Mouse (Mus musculus) hindbrain, postnatal 0 days (tissue): ENCODE data around the gene Kcnmb1. TPM values are rescaled to one million over a fixed set of nuclear protein-coding genes. Genes with fewer than 3 reads are reported as not detected.

ENCODE experiments used
- ATAC-seq: fragments of 200-750 bp; cut with Nextera tagmentation; 2 replicates; pipeline ENCODE4 v1.8.0; 2017; ENCODE audit warnings: mild to moderate bottlenecking, moderate TSS enrichment, moderate library complexity
- DNase-seq: peaks from one replicate; pipeline ENCODE4 v3.0.0-alpha.2; 2015; ENCODE audit warnings: low spot score
- H3K27ac ChIP-seq: fragments of 300-500 bp; sonication (generic); 2 replicates; pipeline ENCODE4 v1.5.1; 2014; ENCODE audit warnings: mild to moderate bottlenecking
- H3K27me3 ChIP-seq: fragments of 300-500 bp; sonication (generic); 2 replicates; pipeline ENCODE4 v1.6.1; 2014; ENCODE audit warnings: low read length, mixed read lengths; ENCODE audit not compliant: insufficient read depth
- H3K36me3 ChIP-seq: fragments of 300-500 bp; sonication (generic); 2 replicates; pipeline ENCODE4 v1.6.1; 2014; ENCODE audit warnings: low read length, mixed read lengths; ENCODE audit not compliant: insufficient read depth
- H3K4me1 ChIP-seq: fragments of 300-500 bp; sonication (generic); 2 replicates; pipeline ENCODE4 v1.6.1; 2014; ENCODE audit warnings: antibody characterized with exemption, low read length, mixed read lengths; ENCODE audit not compliant: insufficient read depth
- H3K4me2 ChIP-seq: fragments of 300-500 bp; sonication (generic); 2 replicates; pipeline ENCODE4 v1.6.1; 2014; ENCODE audit warnings: low read depth, mild to moderate bottlenecking, low read length, moderate library complexity, mixed read lengths
- H3K4me3 ChIP-seq: fragments of 300-500 bp; sonication (generic); 2 replicates; pipeline ENCODE4 v1.5.1; 2014; ENCODE audit warnings: low read length
- H3K9ac ChIP-seq: fragments of 300-500 bp; sonication (generic); replicated peaks from 2 replicates; pipeline ENCODE4 v1.6.1; 2014; ENCODE audit warnings: mild to moderate bottlenecking, low read length, moderate library complexity, mixed read lengths
- H3K9me3 ChIP-seq: fragments of 300-500 bp; sonication (generic); 2 replicates; pipeline ENCODE4 v1.6.1; 2016; ENCODE audit warnings: low read length, mixed read lengths
- CTCF ChIP-seq: IDR thresholded peaks from 2 replicates; pipeline ENCODE4 v1.5.1; 2016; ENCODE audit warnings: antibody characterized with exemption, control low read depth, low read depth
- WGBS: fragments of 180-500 bp; shearing (Covaris S2); extraction: QIAGEN DNeasy Blood & Tissue Kit; methylation state at CpG from one replicate; pipeline ENCODE4 v1.1.7; 2014; 5-methylcytosine and 5-hydroxymethylcytosine counted together
- polyA plus RNA-seq: library from polyadenylated mRNA; unstranded; fragments of >200 nt; fragmentation: Nextera tagmentation; extraction: Ambion mirVana; gene quantifications from 2 replicates; pipeline ENCODE4 v1.2.1, GENCODE M21; 2015
- total RNA-seq: library from RNA; depleted of rRNA; stranded (reverse); fragments of >200 nt; gene quantifications from 2 replicates; pipeline ENCODE4 v1.2.3, GENCODE M21; 2014

The Kcnmb1 gene
- total and polyA plus RNA-seq, 2 experiments from 2014 or later = 0.08 to 0.26 TPM

- TF ChIP-seq CTCF = no peak
- Histone ChIP-seq H3K27me3 (no peaks in the 10 kb centered on the region), H3K4me1 (no peaks in the 10 kb centered on the region), H3K9ac (no peak overlapping the region), H3K9me3 (no peaks in the 10 kb centered on the region), H3K27ac (no peak overlapping the region), H3K36me3 (no peaks in the 10 kb centered on the region), H3K4me3 (no peak overlapping the region), H3K4me2 (no peak overlapping the region)
- DNase-seq (no peak), ATAC-seq (no peak)
- WGBS = 59% methylated on average over 4 of the region's 4 CpGs
These were observed 6.8 kb upstream of the Kcnmb1 start for GRCm38 (mm10) chr11:33955982-33956381.

GRCm38 (mm10) chr11:33956623-33957022 lies 6.2 kb upstream of the Kcnmb1 start:
- DNase-seq (no peak), ATAC-seq (no peak)
- no peaks in the 10 kb centered on the region for H3K9me3 ChIP-seq
- no peak overlapping the region for H3K27ac ChIP-seq
- no peaks in the 10 kb centered on the region for H3K4me1 ChIP-seq
- no peaks in the 10 kb centered on the region for H3K27me3 ChIP-seq
- no peak overlapping the region for H3K4me3 ChIP-seq
- H3K9ac ChIP-seq = no peak overlapping the region
- WGBS = 89% methylated on average over 5 of the region's 5 CpGs
- TF ChIP-seq CTCF = no peak
- no peak overlapping the region for H3K4me2 ChIP-seq
- H3K36me3 ChIP-seq = no peaks in the 10 kb centered on the region

DNA sequence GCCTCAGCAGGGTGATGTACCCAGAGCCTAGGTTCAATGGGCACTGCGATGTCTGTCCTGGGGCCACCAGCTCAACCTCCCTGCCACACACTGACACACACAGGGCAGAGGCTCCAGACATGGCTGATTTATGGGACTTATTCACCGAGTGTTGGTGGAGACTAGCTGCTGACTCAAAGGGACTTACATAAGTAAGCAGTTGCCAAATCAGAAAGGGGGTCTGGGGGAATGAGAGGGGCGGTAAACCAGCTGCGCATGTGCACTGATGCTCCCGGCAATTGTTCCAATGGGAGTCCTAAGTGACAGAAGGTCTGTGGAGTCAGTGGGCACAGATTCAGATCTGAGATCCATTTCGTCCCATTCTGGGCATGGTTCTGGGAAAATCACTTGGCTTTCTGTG lies 5.2 kb upstream of the Kcnmb1 start:
- Histone ChIP-seq H3K4me2 (no peak overlapping the region), H3K27me3 (no peaks in the 10 kb centered on the region), H3K36me3 (no peaks in the 10 kb centered on the region), H3K9me3 (no peaks in the 10 kb centered on the region), H3K4me3 (no peak overlapping the region), H3K27ac (no peak overlapping the region), H3K4me1 (no peaks in the 10 kb centered on the region), H3K9ac (no peak overlapping the region)
- WGBS = 68% methylated on average over 6 of the region's 6 CpGs
- TF ChIP-seq CTCF = no peak
- ATAC-seq (no peak), DNase-seq (peak; percentile 9)

GRCm38 (mm10) chr11:33958713-33959112 lies 4.1 kb upstream of the Kcnmb1 start:
- Histone ChIP-seq H3K27me3 (no peaks in the 10 kb centered on the region), H3K4me1 (no peaks in the 10 kb centered on the region), H3K36me3 (no peaks in the 10 kb centered on the region), H3K9me3 (no peaks in the 10 kb centered on the region), H3K27ac (no peak overlapping the region), H3K4me2 (no peak overlapping the region), H3K9ac (no peak overlapping the region), H3K4me3 (no peak overlapping the region)
- ATAC-seq (no peak), DNase-seq (peak; percentile 39)
- 81% methylated on average over 8 of the region's 8 CpGs for WGBS
- TF ChIP-seq CTCF = peak; percentile 43

- TF ChIP-seq CTCF = no peak
- Histone ChIP-seq H3K4me3 (no peak overlapping the region), H3K36me3 (no peaks in the 10 kb centered on the region), H3K27ac (no peak overlapping the region), H3K27me3 (no peaks in the 10 kb centered on the region), H3K4me2 (no peak overlapping the region), H3K9me3 (no peaks in the 10 kb centered on the region), H3K9ac (no peak overlapping the region), H3K4me1 (no peaks in the 10 kb centered on the region)
- ATAC-seq = no peak
- no peak for DNase-seq
- WGBS = 52% methylated on average over 7 of the region's 7 CpGs
These were observed 635 bp upstream of the Kcnmb1 start for GRCm38 (mm10) chr11:33962178-33962577.

DNA sequence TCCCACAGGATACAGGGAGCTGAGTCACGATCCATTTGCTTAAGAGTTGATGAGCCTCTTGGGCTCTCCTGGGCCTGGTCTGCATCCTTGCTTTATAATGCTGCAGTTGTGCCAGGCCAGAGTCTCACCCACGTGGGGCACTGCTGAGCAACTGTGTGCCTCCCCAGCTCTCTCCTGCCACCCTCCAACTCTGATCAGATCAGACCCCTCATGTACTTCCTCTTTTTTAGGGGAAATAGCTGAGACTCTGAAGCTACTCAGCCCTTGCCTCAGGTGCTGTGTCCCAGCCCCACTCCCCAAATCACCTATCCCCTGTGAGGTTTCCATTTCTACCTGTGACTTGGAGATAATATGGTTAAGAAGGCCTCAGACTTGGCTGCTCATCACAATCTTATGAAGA lies 2.6 kb downstream of the Kcnmb1 start:
- DNase-seq = no peak
- Histone ChIP-seq H3K4me1 (no peaks in the 10 kb centered on the region), H3K36me3 (no peaks in the 10 kb centered on the region), H3K9me3 (no peaks in the 10 kb centered on the region), H3K27ac (no peak overlapping the region), H3K9ac (no peak overlapping the region), H3K4me3 (no peak overlapping the region), H3K27me3 (no peaks in the 10 kb centered on the region), H3K4me2 (no peak overlapping the region)
- 64% methylated on average over 2 of the region's 2 CpGs for WGBS
- ATAC-seq = no peak
- TF ChIP-seq CTCF = no peak

DNA sequence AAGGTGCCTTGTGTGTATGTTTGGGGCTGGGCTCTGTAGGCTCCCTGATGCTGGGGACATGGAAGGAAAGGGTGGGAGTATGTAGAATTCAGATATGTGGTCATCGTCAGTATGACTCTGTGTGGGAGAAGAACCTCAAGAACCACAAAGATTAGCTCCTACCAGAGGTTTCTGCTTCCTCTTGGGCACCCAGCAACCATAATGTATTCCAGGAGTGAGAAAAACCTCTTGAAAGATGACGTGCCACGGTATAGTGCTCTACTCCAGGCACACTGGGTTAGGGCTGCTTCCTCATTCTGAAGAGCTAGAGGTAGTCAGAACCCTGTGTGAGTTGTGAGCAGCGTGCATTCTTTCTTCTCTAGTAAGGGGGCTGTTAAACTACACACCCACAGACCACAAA lies 4.9 kb downstream of the Kcnmb1 start:
- no peak overlapping the region for H3K27ac ChIP-seq
- ATAC-seq (no peak), DNase-seq (no peak)
- H3K4me1 ChIP-seq = no peaks in the 10 kb centered on the region
- no peak overlapping the region for H3K4me3 ChIP-seq
- no peaks in the 10 kb centered on the region for H3K27me3 ChIP-seq
- H3K9me3 ChIP-seq = no peaks in the 10 kb centered on the region
- no peak overlapping the region for H3K9ac ChIP-seq
- no peak for TF ChIP-seq CTCF
- no peaks in the 10 kb centered on the region for H3K36me3 ChIP-seq
- WGBS = 80% methylated on average over 4 of the region's 4 CpGs
- H3K4me2 ChIP-seq = no peak overlapping the region

DNA sequence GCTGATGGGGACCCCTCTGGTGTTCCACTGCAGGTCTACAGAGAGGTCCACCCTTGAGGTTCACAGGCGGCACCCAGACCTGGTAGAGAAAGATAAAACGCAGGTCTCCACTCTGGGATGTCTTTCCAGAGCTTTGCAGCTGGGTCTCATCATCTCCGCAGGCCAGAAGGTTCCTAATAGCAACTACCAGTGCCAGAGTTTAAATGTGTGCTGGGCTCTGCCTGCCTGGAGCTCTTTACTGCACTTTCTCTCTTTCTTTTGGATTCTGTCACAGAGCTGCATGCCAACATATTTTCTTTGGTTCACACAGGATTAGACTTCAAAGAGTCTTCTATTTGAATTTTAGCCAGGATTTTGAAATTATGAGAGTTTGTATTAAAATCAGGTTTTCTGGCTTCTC lies 6.4 kb downstream of the Kcnmb1 start:
- Histone ChIP-seq H3K4me2 (no peak overlapping the region), H3K27ac (no peak overlapping the region), H3K36me3 (no peaks in the 10 kb centered on the region), H3K4me1 (no peaks in the 10 kb centered on the region), H3K27me3 (no peaks in the 10 kb centered on the region), H3K9ac (no peak overlapping the region), H3K9me3 (no peaks in the 10 kb centered on the region), H3K4me3 (no peak overlapping the region)
- 73% methylated on average over 3 of the region's 3 CpGs for WGBS
- TF ChIP-seq CTCF = no peak
- no peak for DNase-seq
- ATAC-seq = no peak
